Mouse (Mus musculus) spleen, postnatal 14 days (tissue): ENCODE results near the gene Podxl2.

Experiments used
- DNase-seq, 2 experiments: peaks; one replicate each; pipeline ENCODE4 v3.0.0; 2021 to 2022; ENCODE audit warnings: low spot score in 2 of 2

Gene Podxl2

GRCm38 (mm10) chr6:88828206-88829009 lies 46.4 kb downstream of the Podxl2 start:
- DNase-seq = no peak

- DNase-seq = no peak
Measured at GRCm38 (mm10) chr6:88827395-88828205, 47.2 kb downstream of the Podxl2 start.

GRCm38 (mm10) chr6:88826965-88827364 lies 47.9 kb downstream of the Podxl2 start:
- DNase-seq = no peak

- no peak for DNase-seq
Measured at GRCm38 (mm10) chr6:88826545-88826944, 48.3 kb downstream of the Podxl2 start.

GRCm38 (mm10) chr6:88826088-88826487 lies 48.8 kb downstream of the Podxl2 start:
- DNase-seq = no peak

GRCm38 (mm10) chr6:88824183-88824582 lies 50.7 kb downstream of the Podxl2 start:
- no peak for DNase-seq

- DNase-seq = no peak
Measured at GRCm38 (mm10) chr6:88821901-88822300, 52.9 kb downstream of the Podxl2 start.

- no peak for DNase-seq
Measured at GRCm38 (mm10) chr6:88821294-88821693, 53.5 kb downstream of the Podxl2 start.

GRCm38 (mm10) chr6:88820853-88821252 lies 54.0 kb downstream of the Podxl2 start:
- no peak for DNase-seq

GRCm38 (mm10) chr6:88816913-88817312 lies 57.9 kb downstream of the Podxl2 start:
- no peak for DNase-seq

GRCm38 (mm10) chr6:88815489-88815888 lies 59.4 kb downstream of the Podxl2 start:
- DNase-seq = no peak

GRCm38 (mm10) chr6:88815036-88815435 lies 59.8 kb downstream of the Podxl2 start:
- DNase-seq = no peak

GRCm38 (mm10) chr6:88813832-88814231 lies 61.0 kb downstream of the Podxl2 start:
- no peak for DNase-seq

- DNase-seq = no peak
Measured at GRCm38 (mm10) chr6:88812886-88813285, 62.0 kb downstream of the Podxl2 start.

- no peak for DNase-seq
Measured at GRCm38 (mm10) chr6:88811880-88812400, 62.9 kb downstream of the Podxl2 start.

GRCm38 (mm10) chr6:88811396-88811795 lies 63.4 kb downstream of the Podxl2 start:
- DNase-seq = no peak

- no peak for DNase-seq
Measured at GRCm38 (mm10) chr6:88810291-88810690, 64.6 kb downstream of the Podxl2 start.

- no peak for DNase-seq
Measured at GRCm38 (mm10) chr6:88809091-88810037, 65.5 kb downstream of the Podxl2 start.

GRCm38 (mm10) chr6:88804966-88805577 lies 69.8 kb downstream of the Podxl2 start:
- no peak for DNase-seq

- no peak for DNase-seq
Measured at GRCm38 (mm10) chr6:88803957-88804695, 70.7 kb downstream of the Podxl2 start.
